Comparison of ENCODE assay signal across 7 mouse cellular contexts in the genomic region with DNA sequence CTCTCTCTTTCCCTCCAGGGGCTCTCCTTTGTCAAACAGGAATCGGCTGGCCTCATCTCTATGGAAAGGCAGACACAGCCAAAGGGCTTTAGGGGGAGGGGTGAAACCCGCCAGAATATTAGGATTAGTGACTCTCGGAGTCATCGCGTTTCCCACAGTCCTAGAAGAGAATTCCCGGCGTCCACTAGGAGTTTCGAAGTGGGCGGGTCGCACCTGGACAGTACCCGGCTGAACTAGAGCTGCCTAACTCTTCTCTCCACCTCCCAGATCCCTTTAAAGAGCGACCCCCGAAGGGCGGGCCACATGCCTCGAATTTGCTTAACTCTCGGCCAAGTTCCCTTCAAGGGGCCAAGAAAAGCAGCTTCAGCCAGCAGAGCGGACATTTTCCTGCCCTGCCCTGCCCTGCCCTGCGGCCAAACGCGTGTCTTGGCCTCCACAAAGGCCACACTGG. TPM values are rescaled to one million over a fixed set of nuclear protein-coding genes. Genes with fewer than 3 reads are reported as not detected.
DNase-seq lines count a peak whose midpoint lies in the region; ATAC-seq and TF ChIP-seq lines count a peak whose summit lies in the region.

No protein-coding gene starts in this region.

- DNase-seq in Muller cell, postnatal 12 days (ENCODE audit: inconsistent ontology term), result peak; percentile 53
- DNase-seq in heart, embryonic 10.5 days (ENCODE audit: low spot score), result no peak
- peak; percentile 54 for DNase-seq in kidney, postnatal 14 days
- DNase-seq in midbrain, embryonic 11.5 days (ENCODE audit: low spot score, missing footprints), result peak; percentile 96
- DNase-seq in natural killer cell, adult 2 months (ENCODE audit: low spot score in 2 of 2), result no peak
- no peak for DNase-seq in ovary, postnatal 36 days (ENCODE audit: low spot score)

- H3K4me3 ChIP-seq in ES-Bruce4 (ENCODE audit: low read depth, low read length), result peak overlapping the region; percentile 83
- peak overlapping the region; percentile 83 for H3K4me3 ChIP-seq in heart, embryonic 10.5 days
- peak overlapping the region; percentile 93 for H3K4me3 ChIP-seq in midbrain, embryonic 11.5 days (ENCODE audit: low read depth, low read length)

- no peaks in the 10 kb centered on the region for H3K9me3 ChIP-seq in ES-Bruce4 (replicated peaks; ENCODE audit: control insufficient read depth, insufficient read depth, low read length, poor library complexity, severe bottlenecking)
- H3K9me3 ChIP-seq in heart, embryonic 10.5 days, result no peaks in the 10 kb centered on the region
- no peaks in the 10 kb centered on the region for H3K9me3 ChIP-seq in midbrain, embryonic 11.5 days (ENCODE audit: control insufficient read depth, low read length)

- no peaks in the 10 kb centered on the region for H3K36me3 ChIP-seq in ES-Bruce4 (ENCODE audit: control insufficient read depth, insufficient read depth, low read length, poor library complexity, severe bottlenecking)
- 0 out of 2 replicates have a peak, but pooled peaks cover 6% of the 10 kb centered on the region for H3K36me3 ChIP-seq in heart, embryonic 10.5 days
- peaks cover 2% of the 10 kb centered on the region; the same call in 1 of the 2 replicates for H3K36me3 ChIP-seq in midbrain, embryonic 11.5 days (ENCODE audit: control insufficient read depth, insufficient read depth, low read length)

- peak overlapping the region; percentile 88 for H3K9ac ChIP-seq in ES-Bruce4 (ENCODE audit: low read depth, poor library complexity, severe bottlenecking)
- H3K9ac ChIP-seq in midbrain, embryonic 11.5 days (ENCODE audit: low read length), result peak overlapping the region; percentile 98

- TF ChIP-seq EP300 in ES-Bruce4 (IDR thresholded peaks at IDR 0.05; ENCODE audit: insufficient read depth, low read depth, low read length), result no peak

- 2% methylated on average over 20 of the region's 20 CpGs for WGBS in heart, embryonic 10.5 days
- 1% methylated on average over 20 of the region's 20 CpGs for WGBS in midbrain, embryonic 11.5 days

- H3K4me1 ChIP-seq in ES-Bruce4 (ENCODE audit: control insufficient read depth, insufficient read depth, low read length), result peaks cover 2% of the 10 kb centered on the region
- peaks cover 55% of the 10 kb centered on the region for H3K4me1 ChIP-seq in heart, embryonic 10.5 days
- H3K4me1 ChIP-seq in midbrain, embryonic 11.5 days (ENCODE audit: control insufficient read depth, insufficient read depth, low read length), result peaks cover 36% of the 10 kb centered on the region

- H3K4me2 ChIP-seq in midbrain, embryonic 11.5 days, result peak overlapping the region; percentile 82

- ATAC-seq in midbrain, embryonic 11.5 days (ENCODE audit: low FRiP score), result peak; percentile 30

- no peak for TF ChIP-seq CTCF in ES-Bruce4 (IDR thresholded peaks at IDR 0.05; ENCODE audit: low read depth, low read length)

- TF ChIP-seq POLR2A in ES-Bruce4 (IDR thresholded peaks at IDR 0.05; ENCODE audit: insufficient read depth, low read length), result no peak

- H3K27me3 ChIP-seq in ES-Bruce4 (ENCODE audit: control insufficient read depth, insufficient read depth, low read length, poor library complexity, severe bottlenecking), result no peaks in the 10 kb centered on the region
- peaks cover 5% of the 10 kb centered on the region; the same call in 1 of the 2 replicates for H3K27me3 ChIP-seq in heart, embryonic 10.5 days (ENCODE audit: insufficient read depth, poor library complexity, severe bottlenecking)
- H3K27me3 ChIP-seq in midbrain, embryonic 11.5 days (ENCODE audit: control insufficient read depth, insufficient read depth, low read length), result no peaks in the 10 kb centered on the region

- H3K27ac ChIP-seq in ES-Bruce4 (ENCODE audit: insufficient read depth, low read length), result no peak overlapping the region
- H3K27ac ChIP-seq in heart, embryonic 10.5 days, result peak overlapping the region; percentile 93
- peak overlapping the region; percentile 80 for H3K27ac ChIP-seq in midbrain, embryonic 11.5 days (ENCODE audit: low read depth, low read length)

RNA-seq across cellular contexts. Expression of a gene that starts 1.6 kb away (rescaled TPM):
- 24.6 and 26.2 TPM in 2 replicates for polyA plus RNA-seq in ES-Bruce4 (2011; ENCODE audit: insufficient read depth, insufficient read length, low read depth, missing spikeins)
- 5.1 and 8.1 TPM in 2 replicates for polyA plus RNA-seq in heart, embryonic 10.5 days (2016; fragmentation: Nextera tagmentation; extraction: Ambion mirVana)
- polyA plus RNA-seq in midbrain, embryonic 11.5 days (2014; fragmentation: Nextera tagmentation; extraction: Ambion mirVana), result 13.7 and 15.0 TPM in 2 replicates

RNA-seq across cellular contexts. Expression of a gene that starts 16.9 kb away (rescaled TPM):
- 1.2 and 1.5 TPM in 2 replicates for polyA plus RNA-seq in ES-Bruce4 (2011; ENCODE audit: insufficient read depth, insufficient read length, low read depth, missing spikeins)
- 2.3 and 3.3 TPM in 2 replicates for polyA plus RNA-seq in heart, embryonic 10.5 days (2016; fragmentation: Nextera tagmentation; extraction: Ambion mirVana)
- polyA plus RNA-seq in midbrain, embryonic 11.5 days (2014; fragmentation: Nextera tagmentation; extraction: Ambion mirVana), result 15.1 and 16.3 TPM in 2 replicates

Comparison
In these comparisons a context has a peak if more than half of its experiments do, and no peak if none do; other contexts are left out.
1. DNase-seq: peak in Muller cell, postnatal 12 days (single experiment), kidney, postnatal 14 days (single experiment) and midbrain, embryonic 11.5 days (single experiment); none in heart, embryonic 10.5 days (single experiment), natural killer cell, adult 2 months (0 of 2) and ovary, postnatal 36 days (single experiment).
2. Peak in every context shown above with its lines, with median percentiles within 50 percentile points of each other: H3K4me3 ChIP-seq.